Mouse (Mus musculus) heart, postnatal 0 days (tissue): ENCODE measurements around the gene Relt. TPM values are rescaled to one million over a fixed set of nuclear protein-coding genes. Genes with fewer than 3 reads are reported as not detected.

Source experiments
- ATAC-seq: fragments of 200-750 bp; cut with Nextera tagmentation; 2 replicates; pipeline ENCODE4 v1.8.0; 2017; ENCODE audit warnings: low read depth, moderate number of reproducible peaks, moderate library complexity; ENCODE audit not compliant: insufficient read depth
- DNase-seq: peaks from one replicate; pipeline ENCODE4 v3.0.0-alpha.2; 2016; ENCODE audit warnings: low spot score
- H3K27ac ChIP-seq: fragments of 300-500 bp; sonication (generic); 2 replicates; pipeline ENCODE4 v1.5.1; 2014; ENCODE audit warnings: low read depth, mild to moderate bottlenecking
- H3K27me3 ChIP-seq: fragments of 300-500 bp; sonication (generic); 2 replicates; pipeline ENCODE4 v1.6.1; 2014; ENCODE audit warnings: low read length, mixed read lengths; ENCODE audit not compliant: control insufficient read depth, insufficient read depth
- H3K36me3 ChIP-seq: fragments of 300-500 bp; sonication (generic); replicated peaks from 2 replicates; pipeline ENCODE4 v1.6.1; 2014; ENCODE audit warnings: low read length, mixed read lengths; ENCODE audit not compliant: control insufficient read depth, insufficient read depth
- H3K4me1 ChIP-seq: fragments of 300-500 bp; sonication (generic); 2 replicates; pipeline ENCODE4 v1.6.1; 2014; ENCODE audit warnings: antibody characterized with exemption; ENCODE audit not compliant: control insufficient read depth, insufficient read depth
- H3K4me2 ChIP-seq: fragments of 300-500 bp; sonication (generic); 2 replicates; pipeline ENCODE4 v1.6.1; 2014; ENCODE audit warnings: low read depth, mild to moderate bottlenecking, low read length, moderate library complexity
- H3K4me3 ChIP-seq: fragments of 300-500 bp; sonication (generic); 2 replicates; pipeline ENCODE4 v1.5.1; 2014; ENCODE audit warnings: low read depth, low read length
- H3K9ac ChIP-seq: fragments of 300-500 bp; sonication (generic); replicated peaks from 2 replicates; pipeline ENCODE4 v1.6.1; 2014; ENCODE audit warnings: low read depth, low read length, mixed read lengths
- H3K9me3 ChIP-seq: fragments of 300-500 bp; sonication (generic); replicated peaks from 2 replicates; pipeline ENCODE4 v1.6.1; 2016; ENCODE audit warnings: low read length; ENCODE audit not compliant: control insufficient read depth
- CTCF ChIP-seq: IDR thresholded peaks from 2 replicates; pipeline ENCODE4 v1.5.1; 2016; ENCODE audit warnings: antibody characterized with exemption, control low read depth, low read depth
- EP300 ChIP-seq: IDR thresholded peaks from 2 replicates; pipeline ENCODE4 v1.6.1; 2016; ENCODE audit warnings: antibody characterized with exemption, low read depth
- WGBS: fragments of 180-500 bp; shearing (Covaris S2); extraction: QIAGEN DNeasy Blood & Tissue Kit; methylation state at CpG from one replicate; pipeline ENCODE4 v1.1.7; 2014; 5-methylcytosine and 5-hydroxymethylcytosine counted together
- polyA plus RNA-seq: library from polyadenylated mRNA; unstranded; fragments of >200 nt; fragmentation: Nextera tagmentation; extraction: Ambion mirVana; gene quantifications from 2 replicates; pipeline ENCODE4 v1.2.1, GENCODE M21; 2015
- total RNA-seq: library from RNA; depleted of rRNA; stranded (reverse); fragments of >200 nt; gene quantifications from 2 replicates; pipeline ENCODE4 v1.2.3, GENCODE M21; 2014; ENCODE audit warnings: low replicate concordance

Gene Relt
- total and polyA plus RNA-seq, 2 experiments from 2014 or later: 2.3 to 5.1 TPM

DNA sequence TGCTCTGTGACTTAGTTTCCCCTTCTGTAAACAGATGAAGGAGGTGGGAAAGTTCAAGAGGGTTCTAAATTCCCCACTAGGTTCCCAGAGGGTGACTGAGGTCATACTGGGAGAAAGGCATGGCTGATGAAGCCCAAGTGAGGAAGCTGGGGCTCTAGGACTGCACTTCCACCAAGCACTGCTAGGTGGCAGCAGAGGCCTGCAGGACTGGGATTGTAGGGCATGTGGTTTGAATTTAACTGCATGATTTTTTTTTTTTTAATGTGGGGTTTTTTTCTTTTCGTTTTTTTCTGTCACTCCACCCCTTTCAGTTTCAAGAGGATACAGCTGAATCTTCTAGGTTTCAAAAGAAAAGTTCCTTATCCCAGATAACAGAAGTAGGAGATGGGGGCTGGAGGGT, 44.0 kb upstream of the Relt start:
- Histone ChIP-seq H3K4me1 (peaks cover 27% of the 10 kb centered on the region), H3K4me3 (no peak overlapping the region), H3K9me3 (no peaks in the 10 kb centered on the region), H3K4me2 (no peak overlapping the region), H3K27me3 (no peaks in the 10 kb centered on the region), H3K27ac (peak overlapping the region; percentile 62), H3K9ac (no peak overlapping the region), H3K36me3 (no peaks in the 10 kb centered on the region)
- ATAC-seq: no peak
- DNase-seq: peak; percentile 82
- WGBS: 0% methylated on average over 1 of the region's 1 CpGs
- TF ChIP-seq CTCF (peak; percentile 95), EP300 (no peak; the same call in 1 of the 2 replicates)

DNA sequence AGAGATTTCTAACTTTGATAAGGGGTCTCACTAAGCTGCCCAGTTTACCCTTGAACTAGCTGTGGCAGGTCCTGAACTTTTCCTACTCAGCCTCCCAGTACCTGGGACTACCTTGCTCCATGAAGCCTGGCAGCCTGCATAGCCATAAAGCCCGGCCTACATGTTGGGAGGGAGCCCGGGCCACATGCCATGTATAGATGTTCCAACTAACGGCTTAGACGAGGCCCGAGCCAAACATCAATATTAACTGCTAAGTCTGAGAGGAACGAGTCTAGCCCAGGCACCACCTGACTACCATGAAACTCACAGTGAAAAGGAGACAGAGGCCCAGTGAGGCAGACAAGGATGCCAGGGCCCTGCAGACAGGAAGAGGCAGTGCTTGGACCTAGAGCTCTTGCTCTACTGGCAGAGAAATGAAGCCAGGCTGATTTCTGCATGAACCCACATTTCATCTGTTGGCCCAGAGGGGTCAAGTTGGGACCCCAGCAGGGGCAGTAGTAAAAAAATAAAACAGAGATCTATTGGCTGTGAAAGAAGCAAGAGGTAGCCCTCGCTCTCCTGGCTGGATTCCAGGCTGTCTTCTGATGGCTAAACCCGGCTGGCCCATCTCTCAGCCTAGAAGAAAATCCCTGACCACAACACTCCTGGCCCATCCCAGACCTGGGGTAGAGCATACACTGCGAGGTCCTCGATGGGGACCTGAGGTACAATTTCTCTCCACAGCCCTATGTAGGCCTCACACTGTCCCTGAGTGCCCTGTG, 43.0 kb upstream of the Relt start:
- Histone ChIP-seq H3K4me1 (peaks cover 17% of the 10 kb centered on the region), H3K27me3 (no peaks in the 10 kb centered on the region), H3K4me2 (no peak overlapping the region), H3K4me3 (no peak overlapping the region), H3K9ac (no peak overlapping the region), H3K9me3 (no peaks in the 10 kb centered on the region), H3K27ac (no peak overlapping the region), H3K36me3 (no peaks in the 10 kb centered on the region)
- TF ChIP-seq CTCF: no peak
- TF ChIP-seq EP300: no peak
- 86% methylated on average over 10 of the region's 10 CpGs for WGBS
- no peak for ATAC-seq
- no peak for DNase-seq

DNA sequence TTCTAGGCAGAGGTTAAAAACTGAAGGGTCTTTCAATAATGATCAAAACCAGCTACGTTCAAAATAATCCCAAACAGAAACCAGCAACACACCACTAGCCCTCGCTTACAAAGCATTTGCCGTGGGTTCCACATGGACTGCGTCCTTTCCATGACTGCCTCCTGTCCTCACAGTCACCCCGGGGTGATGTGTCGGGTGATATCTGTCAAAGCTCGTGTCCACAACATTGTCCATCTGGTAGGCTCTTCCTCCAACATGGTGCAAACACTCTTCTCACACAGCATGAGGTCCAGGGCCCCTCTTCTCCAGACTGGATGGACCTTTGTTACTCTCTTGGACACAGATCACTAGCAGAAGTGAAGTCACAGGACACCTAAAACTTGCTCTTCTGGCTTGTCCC, 41.8 kb upstream of the Relt start:
- TF ChIP-seq CTCF: no peak
- no peak for TF ChIP-seq EP300
- Histone ChIP-seq H3K27ac (no peak overlapping the region), H3K9me3 (no peaks in the 10 kb centered on the region), H3K4me2 (no peak overlapping the region), H3K4me1 (peaks cover 7% of the 10 kb centered on the region), H3K27me3 (no peaks in the 10 kb centered on the region), H3K36me3 (no peaks in the 10 kb centered on the region), H3K9ac (no peak overlapping the region), H3K4me3 (no peak overlapping the region)
- no peak for ATAC-seq
- WGBS: 65% methylated on average over 7 of the region's 7 CpGs
- DNase-seq: no peak

DNA sequence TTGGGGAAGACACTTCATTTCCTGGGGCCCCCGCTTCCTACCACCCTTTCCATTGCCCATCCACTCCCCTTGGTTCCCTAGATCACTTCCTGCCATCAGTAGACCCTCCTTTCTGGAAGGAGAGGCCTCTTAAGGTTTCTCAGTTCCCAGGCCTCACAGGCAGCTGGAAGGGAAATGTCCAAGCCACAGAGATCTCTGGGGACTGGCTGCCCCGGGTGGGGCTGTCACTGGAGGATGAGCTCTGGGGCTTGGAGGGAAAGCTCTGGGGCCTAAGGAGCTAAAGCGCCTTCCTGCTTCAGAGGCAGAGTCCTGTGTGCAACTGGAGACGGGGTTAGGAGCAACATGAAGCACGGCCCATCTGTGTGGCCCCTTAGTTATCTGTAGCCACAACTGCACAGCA, 41.4 kb upstream of the Relt start:
- H3K36me3 ChIP-seq: no peaks in the 10 kb centered on the region
- H3K4me1 ChIP-seq: 0 out of 2 replicates have a peak, but pooled peaks cover 3% of the 10 kb centered on the region
- H3K9me3 ChIP-seq: no peaks in the 10 kb centered on the region
- WGBS: 73% methylated on average over 5 of the region's 5 CpGs
- H3K4me3 ChIP-seq: no peak overlapping the region
- no peak overlapping the region for H3K9ac ChIP-seq
- no peak for ATAC-seq
- no peak for TF ChIP-seq CTCF
- TF ChIP-seq EP300: no peak
- DNase-seq: no peak
- H3K4me2 ChIP-seq: no peak overlapping the region
- no peaks in the 10 kb centered on the region for H3K27me3 ChIP-seq
- no peak overlapping the region for H3K27ac ChIP-seq

DNA sequence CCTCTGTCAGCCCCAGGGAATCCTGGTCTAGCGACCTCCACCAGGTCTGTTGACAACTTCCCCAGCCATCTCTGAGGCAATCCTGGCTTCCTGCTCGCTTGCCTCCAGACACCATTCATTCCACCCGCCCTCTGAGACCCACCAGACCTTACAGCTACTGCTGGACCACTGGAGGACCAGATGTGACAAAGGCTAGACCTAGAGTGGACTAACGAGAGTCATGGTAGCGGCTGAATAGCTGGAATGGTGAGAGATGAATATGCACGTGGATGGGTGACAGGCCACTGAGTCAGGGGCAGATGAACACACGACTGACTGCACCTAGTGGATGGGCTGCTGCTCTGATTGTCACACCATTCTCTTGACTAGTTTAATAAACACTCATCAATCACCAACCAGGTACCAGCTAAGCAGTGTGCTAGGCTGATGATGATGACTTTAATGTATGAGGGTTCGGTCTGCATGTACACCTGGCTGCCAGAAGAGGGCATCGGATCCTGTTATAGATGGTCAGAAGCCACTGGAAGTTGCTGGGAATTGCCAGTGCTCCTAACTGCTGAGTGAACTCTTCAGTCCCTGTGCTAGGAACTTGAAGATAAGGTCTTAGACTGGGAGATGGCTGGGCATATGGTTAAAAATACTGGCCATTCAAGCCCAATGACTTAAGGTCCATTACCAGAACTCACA, 39.3 kb upstream of the Relt start:
- no peaks in the 10 kb centered on the region for H3K36me3 ChIP-seq
- H3K4me3 ChIP-seq: no peak overlapping the region
- no peaks in the 10 kb centered on the region for H3K4me1 ChIP-seq
- H3K9me3 ChIP-seq: no peaks in the 10 kb centered on the region
- DNase-seq: no peak
- TF ChIP-seq CTCF: peak; percentile 51
- no peak for TF ChIP-seq EP300
- H3K4me2 ChIP-seq: no peak overlapping the region
- 77% methylated on average over 9 of the region's 9 CpGs for WGBS
- peak; percentile 49 for ATAC-seq
- no peak overlapping the region for H3K9ac ChIP-seq
- H3K27ac ChIP-seq: no peak overlapping the region
- no peaks in the 10 kb centered on the region for H3K27me3 ChIP-seq
